Mouse (Mus musculus) limb, embryonic 13.5 days (tissue): ENCODE data around the gene Fank1. TPM values are rescaled to one million over a fixed set of nuclear protein-coding genes. Genes with fewer than 3 reads are reported as not detected.

Source experiments
- ATAC-seq: fragments of 200-750 bp; cut with Nextera tagmentation; 2 replicates; pipeline ENCODE4 v1.8.0; 2017; ENCODE audit warnings: low read depth, moderate number of reproducible peaks, moderate TSS enrichment; ENCODE audit not compliant: low FRiP score
- H3K27ac ChIP-seq: fragments of 300-500 bp; sonication (generic); 2 replicates; pipeline ENCODE4 v1.5.1; 2015; ENCODE audit warnings: inconsistent platforms, mild to moderate bottlenecking, moderate library complexity
- H3K27me3 ChIP-seq: fragments of 300-500 bp; sonication (generic); 2 replicates; pipeline ENCODE4 v1.6.1; 2015; ENCODE audit warnings: mild to moderate bottlenecking, inconsistent platforms
- H3K36me3 ChIP-seq: fragments of 300-500 bp; sonication (generic); 2 replicates; pipeline ENCODE4 v1.6.1; 2015; ENCODE audit warnings: inconsistent platforms, mild to moderate bottlenecking, moderate library complexity
- H3K4me1 ChIP-seq: fragments of 300-500 bp; sonication (generic); 2 replicates; pipeline ENCODE4 v1.6.1; 2015; ENCODE audit warnings: inconsistent platforms
- H3K4me2 ChIP-seq: fragments of 300-500 bp; sonication (generic); replicated peaks from 2 replicates; pipeline ENCODE4 v1.6.1; 2015; ENCODE audit warnings: inconsistent platforms, mild to moderate bottlenecking, moderate library complexity
- H3K4me3 ChIP-seq: fragments of 300-500 bp; sonication (generic); 2 replicates; pipeline ENCODE4 v1.5.1; 2015; ENCODE audit warnings: moderate library complexity, mild to moderate bottlenecking, inconsistent platforms
- H3K9ac ChIP-seq: fragments of 300-500 bp; sonication (generic); 2 replicates; pipeline ENCODE4 v1.6.1; 2015; ENCODE audit warnings: mild to moderate bottlenecking, inconsistent platforms
- H3K9me3 ChIP-seq: fragments of 300-500 bp; sonication (generic); 2 replicates; pipeline ENCODE4 v1.6.1; 2016; ENCODE audit warnings: inconsistent platforms
- WGBS: fragments of 180-500 bp; shearing (Covaris S2); methylation state at CpG from one replicate; pipeline ENCODE4 v1.1.7; 2015; 5-methylcytosine and 5-hydroxymethylcytosine counted together
- polyA plus RNA-seq: library from polyadenylated mRNA; unstranded; fragments of >200 nt; fragmentation: Nextera tagmentation; extraction: Ambion mirVana; gene quantifications from 2 replicates; pipeline ENCODE4 v1.2.1, GENCODE M21; 2015

Fank1 gene
- 0.17 and 0.22 TPM in 2 replicates for polyA plus RNA-seq

DNA sequence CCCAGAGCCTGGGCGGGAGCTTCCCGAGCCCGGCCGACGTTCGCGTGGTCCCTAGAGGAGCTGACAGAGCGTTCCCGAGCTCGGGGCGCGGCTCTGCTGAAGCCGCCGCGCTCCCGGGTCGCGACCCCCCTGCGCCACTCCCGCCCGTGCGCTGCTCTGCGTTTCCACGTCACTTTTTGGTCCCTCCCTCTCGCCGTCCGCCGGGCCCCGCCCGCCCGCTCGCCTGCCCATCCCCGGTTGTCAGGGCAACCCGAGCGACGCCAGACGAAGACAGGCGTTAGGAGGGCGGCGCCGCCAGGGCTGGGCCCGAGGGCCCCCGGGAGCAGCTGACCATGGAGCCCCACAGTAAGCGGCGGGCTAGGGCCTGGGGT, at the start of gene Fank1:
Gene Fank1, plus strand, starts transcription at position 236 of the 371 bp plus-strand sequence.
- H3K4me1 ChIP-seq, result peaks cover 10% of the 10 kb centered on the region
- no peak within 1 kb of the TSS for H3K27ac ChIP-seq
- no peaks in the 10 kb centered on the region for H3K9me3 ChIP-seq
- WGBS, result under 1% methylated on average over 45 of the region's 45 CpGs
- peak within 1 kb of the TSS; percentile 76 for H3K9ac ChIP-seq
- ATAC-seq, result peak; percentile 91
- peak within 1 kb of the TSS; percentile 75 for H3K4me3 ChIP-seq
- no peaks in the 10 kb centered on the region for H3K36me3 ChIP-seq
- peaks cover 36% of the 10 kb centered on the region for H3K27me3 ChIP-seq
- H3K4me2 ChIP-seq, result peak within 1 kb of the TSS; percentile 86

DNA sequence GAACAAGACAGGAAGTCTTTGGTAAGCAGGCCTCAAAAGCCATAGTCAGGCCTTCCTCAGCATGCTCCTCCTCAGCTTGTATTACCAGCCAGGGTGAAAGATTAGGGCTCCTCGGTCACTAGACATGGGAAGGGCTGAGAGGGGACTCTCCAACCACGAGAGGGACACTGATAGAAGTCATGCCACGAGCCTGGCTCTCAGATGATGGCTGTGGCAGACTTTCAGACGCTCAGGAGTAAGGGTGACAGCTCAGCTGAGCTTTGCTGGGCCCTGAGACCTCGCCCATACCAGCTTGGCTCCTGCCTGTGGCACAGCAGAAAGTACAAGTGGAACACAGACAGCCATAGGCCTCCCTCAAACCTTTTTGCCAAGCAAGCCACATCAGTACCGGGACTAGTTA, 49.6 kb upstream of the Fank1 start:
- Histone ChIP-seq H3K4me3 (no peak overlapping the region), H3K27me3 (no peaks in the 10 kb centered on the region), H3K9ac (no peak overlapping the region), H3K36me3 (peaks cover 24% of the 10 kb centered on the region), H3K4me2 (no peak overlapping the region), H3K27ac (no peak overlapping the region), H3K4me1 (peaks cover 22% of the 10 kb centered on the region), H3K9me3 (no peaks in the 10 kb centered on the region)
- 80% methylated on average over 6 of the region's 6 CpGs for WGBS
- no peak for ATAC-seq

- no peak overlapping the region for H3K4me2 ChIP-seq
- H3K36me3 ChIP-seq, result peaks cover 10% of the 10 kb centered on the region
- no peak overlapping the region for H3K9ac ChIP-seq
- no peak for ATAC-seq
- H3K4me1 ChIP-seq, result peaks cover 15% of the 10 kb centered on the region
- H3K27ac ChIP-seq, result no peak overlapping the region
- no peaks in the 10 kb centered on the region for H3K27me3 ChIP-seq
- no peak overlapping the region for H3K4me3 ChIP-seq
- 73% methylated on average over 5 of the region's 5 CpGs for WGBS
- H3K9me3 ChIP-seq, result no peaks in the 10 kb centered on the region
Observed at GRCm38 (mm10) chr7:133729351-133729750, 47.3 kb upstream of the Fank1 start.

DNA sequence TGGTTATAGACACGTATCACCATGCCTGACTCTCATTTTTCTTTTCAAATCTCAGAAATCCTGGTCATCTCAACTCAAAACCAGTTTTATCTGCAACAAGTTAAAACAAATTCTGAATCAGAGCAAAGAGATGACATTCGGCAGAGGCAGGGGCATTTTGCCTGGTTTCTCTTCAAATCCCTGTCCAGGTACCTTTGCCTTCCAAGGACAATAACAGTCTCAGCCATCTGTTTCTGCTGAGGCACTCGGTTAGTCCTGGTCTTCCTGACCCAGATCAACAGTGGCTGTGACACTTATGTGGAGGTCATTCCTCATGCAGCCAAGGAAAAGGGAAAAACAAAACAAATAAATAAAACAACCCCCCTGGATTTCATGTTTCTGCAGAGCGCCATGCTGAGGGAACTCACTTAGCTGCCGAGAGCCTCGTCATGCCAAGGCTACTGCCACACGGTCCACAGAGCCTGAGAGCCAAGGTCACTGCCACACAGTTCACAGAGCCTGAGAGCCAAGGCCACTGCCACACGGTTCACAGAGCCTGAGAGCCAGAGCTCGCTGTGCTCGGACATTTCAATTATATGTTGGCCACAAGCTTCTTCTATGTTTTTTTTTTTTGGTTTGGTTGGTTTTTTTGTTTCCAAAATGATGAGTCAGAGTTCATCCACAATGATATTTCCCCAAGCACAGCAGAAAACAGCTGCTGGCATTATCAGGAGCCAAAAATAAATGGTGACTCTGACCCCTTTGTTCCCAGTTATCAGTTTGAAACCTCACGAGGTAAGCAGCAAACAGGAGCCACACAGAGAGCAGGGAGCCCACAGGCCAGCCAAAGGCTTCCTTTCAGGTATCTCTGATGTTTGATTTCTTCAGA, 46.1 kb upstream of the Fank1 start:
- Histone ChIP-seq H3K9me3 (no peaks in the 10 kb centered on the region), H3K4me1 (0 out of 2 replicates have a peak, but pooled peaks cover 4% of the 10 kb centered on the region), H3K4me3 (no peak overlapping the region), H3K27ac (no peak overlapping the region), H3K27me3 (no peaks in the 10 kb centered on the region), H3K36me3 (peaks cover 6% of the 10 kb centered on the region), H3K9ac (no peak overlapping the region), H3K4me2 (no peak overlapping the region)
- WGBS, result 83% methylated on average over 11 of the region's 11 CpGs
- no peak for ATAC-seq

GRCm38 (mm10) chr7:133731971-133732645, 44.6 kb upstream of the Fank1 start:
- no peak overlapping the region for H3K27ac ChIP-seq
- H3K27me3 ChIP-seq, result no peaks in the 10 kb centered on the region
- 56% methylated on average over 4 of the region's 4 CpGs for WGBS
- no peak overlapping the region for H3K4me2 ChIP-seq
- no peak for ATAC-seq
- H3K4me1 ChIP-seq, result no peaks in the 10 kb centered on the region
- H3K36me3 ChIP-seq, result peaks cover 6% of the 10 kb centered on the region
- H3K9me3 ChIP-seq, result no peaks in the 10 kb centered on the region
- H3K9ac ChIP-seq, result no peak overlapping the region
- H3K4me3 ChIP-seq, result no peak overlapping the region

DNA sequence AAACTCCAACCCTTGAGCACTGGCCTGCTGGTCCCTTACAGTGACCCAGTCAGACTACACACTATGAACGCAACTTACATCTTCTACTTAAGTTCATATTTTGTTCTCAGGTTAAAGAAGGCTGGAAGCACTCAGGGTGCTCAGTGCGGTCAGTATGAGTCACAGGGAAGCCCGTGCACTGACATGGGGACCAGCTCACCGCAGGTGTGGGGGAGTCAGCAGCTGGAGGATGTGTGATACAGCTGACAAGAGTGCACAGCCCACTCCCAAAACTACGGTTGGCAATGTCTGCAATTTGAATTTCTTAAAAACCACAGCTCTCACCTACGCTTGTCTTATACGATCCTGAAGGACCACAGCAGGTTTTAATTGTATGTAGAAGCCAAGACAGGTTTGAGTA, 36.1 kb upstream of the Fank1 start:
- no peak overlapping the region for H3K27ac ChIP-seq
- no peak overlapping the region for H3K4me2 ChIP-seq
- WGBS, result 69% methylated on average over 7 of the region's 7 CpGs
- H3K9me3 ChIP-seq, result no peaks in the 10 kb centered on the region
- H3K27me3 ChIP-seq, result no peaks in the 10 kb centered on the region
- peaks cover 13% of the 10 kb centered on the region for H3K36me3 ChIP-seq
- H3K4me3 ChIP-seq, result no peak overlapping the region
- H3K4me1 ChIP-seq, result 0 out of 2 replicates have a peak, but pooled peaks cover 4% of the 10 kb centered on the region
- no peak overlapping the region for H3K9ac ChIP-seq
- no peak for ATAC-seq

DNA sequence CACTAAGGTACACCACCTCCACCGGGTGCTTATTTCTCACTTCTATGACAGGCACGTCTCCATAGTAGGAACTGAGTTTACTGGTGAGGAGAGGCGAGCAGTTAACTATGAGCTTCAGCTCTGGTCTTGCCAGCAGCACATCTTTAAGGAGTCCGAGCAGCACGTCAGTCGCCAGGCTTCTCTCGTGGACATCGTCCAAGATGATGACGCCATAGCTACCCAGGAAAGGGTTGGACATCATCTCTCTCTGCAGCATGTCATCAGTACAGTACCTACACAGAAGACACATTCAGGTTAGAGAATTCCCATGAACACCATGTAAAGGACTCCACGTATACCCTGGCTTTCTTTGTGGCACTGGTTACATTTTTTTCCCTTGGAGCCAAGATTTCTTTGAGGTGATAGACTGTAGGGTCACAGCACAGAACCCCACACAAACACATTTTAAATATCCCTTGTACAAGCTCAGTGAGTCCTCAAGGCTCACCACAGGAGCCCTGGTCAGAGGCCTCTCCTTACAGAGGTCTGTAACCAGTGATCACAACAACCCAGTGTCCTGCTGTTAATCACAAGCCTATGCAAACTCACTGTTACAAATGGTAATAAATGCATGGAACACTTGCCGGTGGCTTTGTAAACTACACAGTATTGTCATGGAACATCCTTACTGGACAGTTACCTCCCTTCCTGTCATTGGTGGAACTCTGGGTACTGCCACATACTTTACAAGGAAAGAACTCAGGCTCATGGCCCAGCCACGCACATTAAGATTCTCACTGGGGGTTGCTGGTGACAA, 33.9 kb upstream of the Fank1 start:
- Histone ChIP-seq H3K27me3 (no peaks in the 10 kb centered on the region), H3K4me3 (no peak overlapping the region), H3K27ac (no peak overlapping the region), H3K9me3 (no peaks in the 10 kb centered on the region), H3K36me3 (peaks cover 13% of the 10 kb centered on the region), H3K4me1 (0 out of 2 replicates have a peak, but pooled peaks cover 4% of the 10 kb centered on the region), H3K4me2 (no peak overlapping the region), H3K9ac (no peak overlapping the region)
- 88% methylated on average over 12 of the region's 12 CpGs for WGBS
- no peak for ATAC-seq

- no peak for ATAC-seq
- H3K27ac ChIP-seq, result no peak overlapping the region
- H3K9ac ChIP-seq, result no peak overlapping the region
- no peaks in the 10 kb centered on the region for H3K9me3 ChIP-seq
- H3K4me2 ChIP-seq, result no peak overlapping the region
- H3K4me3 ChIP-seq, result no peak overlapping the region
- no peaks in the 10 kb centered on the region for H3K27me3 ChIP-seq
- 62% methylated on average over 4 of the region's 4 CpGs for WGBS
- H3K4me1 ChIP-seq, result 0 out of 2 replicates have a peak, but pooled peaks cover 4% of the 10 kb centered on the region
- peaks cover 17% of the 10 kb centered on the region for H3K36me3 ChIP-seq
Observed at GRCm38 (mm10) chr7:133743611-133744010, 33.0 kb upstream of the Fank1 start.

GRCm38 (mm10) chr7:133744209-133744608, 32.5 kb upstream of the Fank1 start:
- no peak overlapping the region for H3K4me3 ChIP-seq
- no peak for ATAC-seq
- WGBS, result 77% methylated on average over 1 of the region's 1 CpGs
- H3K36me3 ChIP-seq, result peaks cover 17% of the 10 kb centered on the region
- H3K9ac ChIP-seq, result no peak overlapping the region
- H3K4me1 ChIP-seq, result 0 out of 2 replicates have a peak, but pooled peaks cover 4% of the 10 kb centered on the region
- H3K9me3 ChIP-seq, result no peaks in the 10 kb centered on the region
- H3K27ac ChIP-seq, result no peak overlapping the region
- no peak overlapping the region for H3K4me2 ChIP-seq
- H3K27me3 ChIP-seq, result no peaks in the 10 kb centered on the region

DNA sequence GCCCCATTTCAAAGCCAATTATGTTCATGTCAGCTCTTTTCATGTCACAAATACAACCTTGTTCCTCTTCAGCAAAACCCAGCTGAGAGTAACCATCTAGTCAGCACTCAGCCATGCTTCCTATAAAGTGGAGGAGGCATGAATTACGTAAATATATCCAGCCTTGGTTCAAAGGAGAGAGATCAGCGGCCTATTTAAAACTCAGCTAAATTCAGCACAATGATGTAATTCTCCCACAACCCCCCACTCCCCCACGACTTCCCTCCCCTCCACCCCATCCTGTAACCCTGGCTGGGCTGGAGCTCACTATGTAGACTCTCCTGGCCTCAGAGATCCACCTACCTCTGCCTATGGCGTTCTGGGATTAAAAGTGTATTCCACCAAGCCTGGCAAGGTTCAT, 32.0 kb upstream of the Fank1 start:
- Histone ChIP-seq H3K9ac (no peak overlapping the region), H3K36me3 (peaks cover 17% of the 10 kb centered on the region), H3K27me3 (no peaks in the 10 kb centered on the region), H3K27ac (no peak overlapping the region), H3K4me2 (no peak overlapping the region), H3K9me3 (no peaks in the 10 kb centered on the region), H3K4me1 (0 out of 2 replicates have a peak, but pooled peaks cover 4% of the 10 kb centered on the region), H3K4me3 (no peak overlapping the region)
- no peak for ATAC-seq
- 53% methylated on average over 4 of the region's 4 CpGs for WGBS

DNA sequence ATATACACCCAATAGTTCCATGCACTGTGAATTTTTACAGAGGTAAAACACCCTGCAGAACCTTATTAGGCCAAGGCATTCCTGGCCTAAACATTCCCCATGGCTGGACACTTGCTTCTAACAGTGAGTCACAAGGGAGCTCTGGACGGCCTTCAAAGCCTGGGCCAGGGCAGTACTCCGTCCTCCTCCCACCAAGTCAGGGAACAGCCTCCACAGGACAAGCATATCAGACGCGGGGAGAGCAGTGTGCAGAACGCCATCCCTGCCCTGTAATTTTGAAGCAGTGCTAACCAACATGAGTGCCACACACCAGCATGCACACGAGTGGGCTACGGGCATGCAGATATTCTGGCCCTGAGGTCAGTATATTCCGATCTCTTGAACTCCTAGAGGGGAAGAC, 29.3 kb upstream of the Fank1 start:
- Histone ChIP-seq H3K4me3 (no peak overlapping the region), H3K27ac (no peak overlapping the region), H3K36me3 (peaks cover 6% of the 10 kb centered on the region), H3K9me3 (no peaks in the 10 kb centered on the region), H3K27me3 (no peaks in the 10 kb centered on the region), H3K9ac (no peak overlapping the region), H3K4me2 (no peak overlapping the region), H3K4me1 (0 out of 2 replicates have a peak, but pooled peaks cover 4% of the 10 kb centered on the region)
- no peak for ATAC-seq
- 83% methylated on average over 8 of the region's 8 CpGs for WGBS

- no peaks in the 10 kb centered on the region for H3K27me3 ChIP-seq
- H3K9ac ChIP-seq, result no peak overlapping the region
- H3K4me2 ChIP-seq, result no peak overlapping the region
- H3K4me3 ChIP-seq, result no peak overlapping the region
- no peaks in the 10 kb centered on the region for H3K9me3 ChIP-seq
- WGBS, result 83% methylated on average over 14 of the region's 14 CpGs
- no peak for ATAC-seq
- peaks cover 5% of the 10 kb centered on the region; the same call in 1 of the 2 replicates for H3K36me3 ChIP-seq
- no peak overlapping the region for H3K27ac ChIP-seq
- 0 out of 2 replicates have a peak, but pooled peaks cover 4% of the 10 kb centered on the region for H3K4me1 ChIP-seq
Observed at GRCm38 (mm10) chr7:133748753-133749152, 27.9 kb upstream of the Fank1 start.
